Mouse (Mus musculus): Measurements from ENCODE around the gene Vwf. TPM values are rescaled to one million over a fixed set of nuclear protein-coding genes. Genes with fewer than 3 reads are reported as not detected.

Vwf gene
- polyA plus RNA-seq, 1 experiment = 15.0 TPM

DNA sequence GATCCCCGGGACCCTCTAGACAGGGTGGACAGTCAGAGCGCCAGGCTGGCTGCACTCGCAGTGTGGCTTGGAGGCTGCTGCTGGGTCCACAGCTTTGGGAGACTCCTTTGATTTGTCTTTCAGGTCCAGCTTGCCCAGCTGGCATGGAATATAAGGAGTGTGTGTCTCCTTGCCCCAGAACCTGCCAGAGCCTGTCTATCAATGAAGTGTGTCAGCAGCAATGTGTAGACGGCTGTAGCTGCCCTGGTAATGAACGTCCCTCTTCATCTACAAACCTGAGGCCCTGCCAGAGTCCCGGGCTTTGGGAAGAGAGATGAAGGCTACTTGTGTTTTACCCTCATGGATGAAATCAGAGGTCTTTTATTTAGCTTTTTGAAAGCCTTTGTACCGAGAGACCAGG, 43.5 kb downstream of the Vwf start:
- Histone ChIP-seq H3K27ac (ENCODE audit: insufficient read depth, low read length) (no peak overlapping the region), H3K4me3 (replicated peaks; ENCODE audit: insufficient read depth, low read depth, low read length) (no peak overlapping the region), H3K27me3 (ENCODE audit: control insufficient read depth, insufficient read depth, low read length) (no peaks in the 10 kb centered on the region; the same call in 1 of the 2 replicates), H3K4me1 (ENCODE audit: control insufficient read depth, insufficient read depth, low read length) (peaks cover 4% of the 10 kb centered on the region; the same call in 1 of the 2 replicates)
- no peak for TF ChIP-seq CTCF (IDR thresholded peaks at IDR 0.05; ENCODE audit: borderline replicate concordance, insufficient read depth, low read depth, low read length)
- TF ChIP-seq POLR2A (IDR thresholded peaks at IDR 0.05; ENCODE audit: borderline replicate concordance, insufficient read depth, low read length) = no peak
- WGBS = 92% methylated on average over 7 of the region's 7 CpGs
- DNase-seq = no peak

GRCm38 (mm10) chr6:125590471-125590870, 43.9 kb downstream of the Vwf start:
- no peak for DNase-seq
- no peak overlapping the region for H3K4me3 ChIP-seq (replicated peaks; ENCODE audit: insufficient read depth, low read depth, low read length)
- H3K4me1 ChIP-seq (ENCODE audit: control insufficient read depth, insufficient read depth, low read length) = peaks cover 4% of the 10 kb centered on the region; the same call in 1 of the 2 replicates
- no peak overlapping the region for H3K27ac ChIP-seq (ENCODE audit: insufficient read depth, low read length)
- H3K27me3 ChIP-seq (ENCODE audit: control insufficient read depth, insufficient read depth, low read length) = no peaks in the 10 kb centered on the region; the same call in 1 of the 2 replicates
- WGBS = 81% methylated on average over 8 of the region's 8 CpGs
- TF ChIP-seq CTCF (IDR thresholded peaks at IDR 0.05; ENCODE audit: borderline replicate concordance, insufficient read depth, low read depth, low read length) (no peak), POLR2A (IDR thresholded peaks at IDR 0.05; ENCODE audit: borderline replicate concordance, insufficient read depth, low read length) (no peak)

GRCm38 (mm10) chr6:125591652-125592385, 45.2 kb downstream of the Vwf start:
- H3K4me1 ChIP-seq (ENCODE audit: control insufficient read depth, insufficient read depth, low read length) = no peaks in the 10 kb centered on the region
- DNase-seq = no peak
- no peaks in the 10 kb centered on the region; the same call in 1 of the 2 replicates for H3K27me3 ChIP-seq (ENCODE audit: control insufficient read depth, insufficient read depth, low read length)
- H3K4me3 ChIP-seq (replicated peaks; ENCODE audit: insufficient read depth, low read depth, low read length) = no peak overlapping the region
- TF ChIP-seq POLR2A (IDR thresholded peaks at IDR 0.05; ENCODE audit: borderline replicate concordance, insufficient read depth, low read length) (no peak), CTCF (IDR thresholded peaks at IDR 0.05; ENCODE audit: borderline replicate concordance, insufficient read depth, low read depth, low read length) (no peak)
- H3K27ac ChIP-seq (ENCODE audit: insufficient read depth, low read length) = no peak overlapping the region
- 84% methylated on average over 8 of the region's 8 CpGs for WGBS

- H3K4me1 ChIP-seq (ENCODE audit: control insufficient read depth, insufficient read depth, low read length) = no peaks in the 10 kb centered on the region
- H3K27me3 ChIP-seq (ENCODE audit: control insufficient read depth, insufficient read depth, low read length) = no peaks in the 10 kb centered on the region; the same call in 1 of the 2 replicates
- WGBS = 94% methylated on average over 6 of the region's 6 CpGs
- no peak overlapping the region for H3K27ac ChIP-seq (ENCODE audit: insufficient read depth, low read length)
- no peak for DNase-seq
- H3K4me3 ChIP-seq (replicated peaks; ENCODE audit: insufficient read depth, low read depth, low read length) = no peak overlapping the region
- TF ChIP-seq POLR2A (IDR thresholded peaks at IDR 0.05; ENCODE audit: borderline replicate concordance, insufficient read depth, low read length) (no peak), CTCF (IDR thresholded peaks at IDR 0.05; ENCODE audit: borderline replicate concordance, insufficient read depth, low read depth, low read length) (no peak)
These were observed 46.0 kb downstream of the Vwf start for GRCm38 (mm10) chr6:125592536-125592935.

- H3K27ac ChIP-seq (ENCODE audit: insufficient read depth, low read length) = no peak overlapping the region
- no peaks in the 10 kb centered on the region; the same call in 1 of the 2 replicates for H3K27me3 ChIP-seq (ENCODE audit: control insufficient read depth, insufficient read depth, low read length)
- 87% methylated on average over 4 of the region's 4 CpGs for WGBS
- no peak overlapping the region for H3K4me3 ChIP-seq (replicated peaks; ENCODE audit: insufficient read depth, low read depth, low read length)
- TF ChIP-seq POLR2A (IDR thresholded peaks at IDR 0.05; ENCODE audit: borderline replicate concordance, insufficient read depth, low read length) (no peak), CTCF (IDR thresholded peaks at IDR 0.05; ENCODE audit: borderline replicate concordance, insufficient read depth, low read depth, low read length) (no peak)
- H3K4me1 ChIP-seq (ENCODE audit: control insufficient read depth, insufficient read depth, low read length) = no peaks in the 10 kb centered on the region
- DNase-seq = no peak
These were observed 47.7 kb downstream of the Vwf start for GRCm38 (mm10) chr6:125594311-125594710.

GRCm38 (mm10) chr6:125594825-125595224, 48.3 kb downstream of the Vwf start:
- Histone ChIP-seq H3K27ac (ENCODE audit: insufficient read depth, low read length) (no peak overlapping the region), H3K4me1 (ENCODE audit: control insufficient read depth, insufficient read depth, low read length) (no peaks in the 10 kb centered on the region), H3K4me3 (replicated peaks; ENCODE audit: insufficient read depth, low read depth, low read length) (no peak overlapping the region), H3K27me3 (ENCODE audit: control insufficient read depth, insufficient read depth, low read length) (no peaks in the 10 kb centered on the region; the same call in 1 of the 2 replicates)
- no peak for DNase-seq
- WGBS = 76% methylated on average over 4 of the region's 4 CpGs
- TF ChIP-seq CTCF (IDR thresholded peaks at IDR 0.05; ENCODE audit: borderline replicate concordance, insufficient read depth, low read depth, low read length) = no peak
- no peak for TF ChIP-seq POLR2A (IDR thresholded peaks at IDR 0.05; ENCODE audit: borderline replicate concordance, insufficient read depth, low read length)

DNA sequence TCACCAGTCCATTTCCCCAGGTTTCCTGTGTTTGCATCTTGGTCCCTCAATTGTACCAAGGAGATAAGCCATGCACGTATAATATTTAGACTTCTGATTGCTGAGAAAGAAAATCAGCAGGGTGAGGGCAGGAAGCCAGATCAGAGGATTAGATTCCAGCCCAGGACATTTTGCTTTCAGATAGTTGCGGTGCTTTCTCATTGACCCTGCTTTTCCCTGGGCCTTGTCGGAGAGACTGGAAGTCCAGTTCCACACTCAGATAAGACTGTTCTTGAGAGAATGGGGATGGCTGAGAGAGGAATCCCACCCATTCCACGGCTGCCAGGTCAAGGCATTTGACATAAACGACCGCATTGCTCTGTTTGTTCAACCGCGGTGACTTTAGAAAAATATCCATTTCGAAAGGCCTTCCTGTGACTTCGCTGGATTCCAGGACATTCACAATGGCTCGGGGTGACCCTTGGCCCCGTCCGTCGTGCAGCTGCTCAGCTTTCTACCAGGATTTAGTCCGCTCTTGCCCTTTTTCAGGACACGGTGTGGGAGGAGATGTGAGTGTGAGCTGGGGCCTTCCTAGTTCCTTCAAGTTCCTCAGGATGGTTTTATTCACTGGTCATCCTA, 50.2 kb downstream of the Vwf start:
- no peak overlapping the region for H3K27ac ChIP-seq (ENCODE audit: insufficient read depth, low read length)
- 66% methylated on average over 16 of the region's 16 CpGs for WGBS

DNA sequence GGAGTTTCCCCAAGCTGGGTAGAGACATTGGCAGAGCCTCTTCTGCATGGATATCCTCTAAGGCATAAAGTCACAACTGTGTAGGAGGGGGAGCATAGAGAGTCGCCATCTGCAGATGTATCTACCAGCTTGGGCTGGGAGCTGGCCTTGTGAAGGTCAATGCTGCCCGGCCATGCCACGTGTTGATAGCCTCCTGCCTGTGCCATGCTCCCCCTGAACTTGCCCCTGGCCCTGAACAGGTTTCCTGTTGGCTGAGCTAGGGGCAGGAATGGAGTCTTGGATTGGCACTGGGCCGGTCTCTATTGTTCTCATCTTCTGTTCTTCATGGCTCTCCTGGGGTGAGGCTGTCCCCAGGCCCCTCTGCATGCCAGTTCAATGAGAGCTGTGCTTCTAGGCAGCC, 51.1 kb downstream of the Vwf start:
- no peak for DNase-seq
- Histone ChIP-seq H3K4me1 (ENCODE audit: control insufficient read depth, insufficient read depth, low read length) (no peaks in the 10 kb centered on the region), H3K27me3 (ENCODE audit: control insufficient read depth, insufficient read depth, low read length) (no peaks in the 10 kb centered on the region), H3K27ac (ENCODE audit: insufficient read depth, low read length) (no peak overlapping the region), H3K4me3 (replicated peaks; ENCODE audit: insufficient read depth, low read depth, low read length) (no peak overlapping the region)
- WGBS = 74% methylated on average over 4 of the region's 4 CpGs
- TF ChIP-seq CTCF (IDR thresholded peaks at IDR 0.05; ENCODE audit: borderline replicate concordance, insufficient read depth, low read depth, low read length) = no peak
- TF ChIP-seq POLR2A (IDR thresholded peaks at IDR 0.05; ENCODE audit: borderline replicate concordance, insufficient read depth, low read length) = no peak

More for the DNA sequence above, 50.2 kb downstream of the Vwf start:
- DNase-seq = no peak
- no peaks in the 10 kb centered on the region for H3K27me3 ChIP-seq (ENCODE audit: control insufficient read depth, insufficient read depth, low read length)
- TF ChIP-seq CTCF (IDR thresholded peaks at IDR 0.05; ENCODE audit: borderline replicate concordance, insufficient read depth, low read depth, low read length) = no peak
- no peak for TF ChIP-seq POLR2A (IDR thresholded peaks at IDR 0.05; ENCODE audit: borderline replicate concordance, insufficient read depth, low read length)
- no peaks in the 10 kb centered on the region for H3K4me1 ChIP-seq (ENCODE audit: control insufficient read depth, insufficient read depth, low read length)
- no peak overlapping the region for H3K4me3 ChIP-seq (replicated peaks; ENCODE audit: insufficient read depth, low read depth, low read length)
